Mouse (Mus musculus) ES-Bruce4 (cell line): ENCODE measurements at regions not wholly inside any gene's neighbourhood (a gene's known extent, or its start where the extent isn't known, plus 50 kb on each side); places are given as distances from the start of the nearest gene placed in this dataset.

ENCODE experiments used
- CTCF ChIP-seq: IDR thresholded peaks from one replicate; pipeline ENCODE4 v1.8.1; 2011; ENCODE audit warnings: low read depth, low read length
- EP300 ChIP-seq: IDR thresholded peaks from 2 replicates; pipeline ENCODE4 v1.6.1; 2011; ENCODE audit warnings: low read depth, low read length; ENCODE audit not compliant: insufficient read depth
- POLR2A ChIP-seq: IDR thresholded peaks from one replicate; pipeline ENCODE4 v1.8.1; 2011; ENCODE audit warnings: low read length; ENCODE audit not compliant: insufficient read depth

- no peak for TF ChIP-seq CTCF
- TF ChIP-seq POLR2A = no peak
- no peak for TF ChIP-seq EP300
Measured at GRCm38 (mm10) chr11:28669359-28669758, 85.2 kb upstream of the Ccdc85a start.
